Mouse (Mus musculus) hindbrain, embryonic 16.5 days (tissue): ENCODE results near the gene Vmn1r223. TPM values are rescaled to one million over a fixed set of nuclear protein-coding genes. Genes with fewer than 3 reads are reported as not detected.
"Not testable (repeated sequence)": the region's sequence is repeated elsewhere in the genome, so short reads cannot be mapped to it uniquely, and the experiment has no call there.

ENCODE experiments used
- ATAC-seq: fragments of 200-750 bp; cut with Nextera tagmentation; 2 replicates; pipeline ENCODE4 v1.8.0; 2017; ENCODE audit warnings: moderate TSS enrichment, moderate library complexity
- H3K27ac ChIP-seq: fragments of 300-500 bp; sonication (generic); 2 replicates; pipeline ENCODE4 v1.5.1; 2014; ENCODE audit warnings: low read depth, mild to moderate bottlenecking, control low read depth, low read length, moderate library complexity
- H3K27me3 ChIP-seq: fragments of 300-500 bp; sonication (generic); replicated peaks from 2 replicates; pipeline ENCODE4 v1.6.1; 2014; ENCODE audit warnings: low read length; ENCODE audit not compliant: control insufficient read depth, insufficient read depth
- H3K36me3 ChIP-seq: fragments of 300-500 bp; sonication (generic); 2 replicates; pipeline ENCODE4 v1.6.1; 2014; ENCODE audit warnings: mild to moderate bottlenecking, low read length, moderate library complexity, mixed read lengths; ENCODE audit not compliant: control insufficient read depth, insufficient read depth
- H3K4me1 ChIP-seq: fragments of 300-500 bp; sonication (generic); 2 replicates; pipeline ENCODE4 v1.6.1; 2014; ENCODE audit warnings: low read depth, low read length; ENCODE audit not compliant: control insufficient read depth, insufficient read depth
- H3K4me2 ChIP-seq: fragments of 300-500 bp; sonication (generic); 2 replicates; pipeline ENCODE4 v1.6.1; 2014; ENCODE audit warnings: mild to moderate bottlenecking, low read length, control low read depth, moderate library complexity
- H3K4me3 ChIP-seq: fragments of 300-500 bp; sonication (generic); 2 replicates; pipeline ENCODE4 v1.5.1; 2014; ENCODE audit warnings: mild to moderate bottlenecking, low read length, control low read depth, moderate library complexity
- H3K9ac ChIP-seq: fragments of 300-500 bp; sonication (generic); 2 replicates; pipeline ENCODE4 v1.6.1; 2014; ENCODE audit warnings: low read depth, mild to moderate bottlenecking, control low read depth, low read length, moderate library complexity
- H3K9me3 ChIP-seq: fragments of 300-500 bp; sonication (generic); 2 replicates; pipeline ENCODE4 v1.6.1; 2014; ENCODE audit warnings: mild to moderate bottlenecking, low read length, moderate library complexity; ENCODE audit not compliant: control insufficient read depth
- WGBS: fragments of 180-500 bp; shearing (Covaris S2); extraction: QIAGEN DNeasy Blood & Tissue Kit; methylation state at CpG from one replicate; pipeline ENCODE4 v1.1.7; 2014; 5-methylcytosine and 5-hydroxymethylcytosine counted together
- polyA plus RNA-seq: library from polyadenylated mRNA; unstranded; fragments of >200 nt; fragmentation: Nextera tagmentation; extraction: Ambion mirVana; gene quantifications from 2 replicates; pipeline ENCODE4 v1.2.1, GENCODE M21; 2015

Gene Vmn1r223
- not detected in 2 replicates for polyA plus RNA-seq

DNA sequence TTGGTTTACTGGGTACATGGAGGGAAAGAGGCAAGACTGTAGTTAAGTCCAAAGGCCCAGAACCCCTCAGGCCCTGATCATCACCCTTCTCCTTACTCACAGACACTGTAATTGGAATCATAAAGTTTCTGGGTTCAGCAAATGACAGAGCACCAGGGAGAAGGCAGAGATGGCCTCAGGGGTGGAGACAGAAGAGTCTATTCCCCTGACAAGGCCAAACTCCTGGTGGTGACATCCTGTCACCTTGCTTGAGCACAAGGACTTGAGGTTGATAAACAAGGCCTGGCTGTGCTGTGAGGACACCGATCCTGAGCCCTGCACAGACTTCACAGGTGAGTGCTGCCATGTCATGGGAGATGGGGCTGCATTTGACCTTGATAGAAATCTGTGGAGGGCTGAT is at the start of gene Vmn1r223:
Vmn1r223 (plus strand) TSS at position 301 of the 400 bp plus-strand sequence.
- not testable (repeated sequence) for H3K27ac ChIP-seq, ATAC-seq, H3K36me3 ChIP-seq, H3K9ac ChIP-seq, H3K4me2 ChIP-seq, H3K4me3 ChIP-seq, H3K4me1 ChIP-seq, H3K27me3 ChIP-seq, H3K9me3 ChIP-seq
- 100% methylated on average over 1 of the region's 1 CpGs for WGBS

- WGBS, result 85% methylated on average over 1 of the region's 1 CpGs
- H3K27me3 ChIP-seq, H3K9me3 ChIP-seq, H3K36me3 ChIP-seq, ATAC-seq, H3K27ac ChIP-seq, H3K9ac ChIP-seq, H3K4me2 ChIP-seq, H3K4me1 ChIP-seq, H3K4me3 ChIP-seq: not testable (repeated sequence)
Observed at GRCm38 (mm10) chr13:23203885-23204284, 43.0 kb upstream of the Vmn1r223 start.

DNA sequence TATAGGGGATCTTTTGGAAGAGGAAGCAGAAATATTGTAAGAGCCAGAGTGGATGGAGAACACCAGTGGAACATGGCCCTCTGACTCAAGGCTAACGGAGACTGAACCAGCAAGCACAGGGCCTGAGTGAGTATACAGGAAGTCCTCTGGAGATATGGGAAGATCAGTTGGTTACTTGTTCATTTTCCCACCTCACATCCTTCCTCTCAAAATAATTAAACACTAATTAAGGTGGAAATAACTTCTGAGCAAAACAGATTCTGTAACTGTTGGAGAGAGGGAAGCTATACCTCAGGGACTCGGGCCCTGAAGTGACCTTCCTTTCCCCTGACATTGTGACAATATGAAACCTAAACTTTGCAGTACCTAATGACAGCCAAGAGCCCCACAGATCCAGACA is 33.1 kb upstream of the Vmn1r223 start, which contains the start of gene Vmn1r221:
Vmn1r221 (plus strand) TSS at position 301 of the 400 bp plus-strand sequence.
- not testable (repeated sequence) for H3K4me3 ChIP-seq, H3K36me3 ChIP-seq, H3K9me3 ChIP-seq, H3K27me3 ChIP-seq, H3K4me1 ChIP-seq, H3K4me2 ChIP-seq, H3K9ac ChIP-seq, H3K27ac ChIP-seq, ATAC-seq
- 93% methylated on average over 2 of the region's 2 CpGs for WGBS

- H3K36me3 ChIP-seq, H3K4me3 ChIP-seq, H3K4me2 ChIP-seq, H3K9me3 ChIP-seq, H3K27me3 ChIP-seq, H3K4me1 ChIP-seq, ATAC-seq, H3K27ac ChIP-seq, H3K9ac ChIP-seq: not testable (repeated sequence)
Observed at GRCm38 (mm10) chr13:23235847-23236246, 11.1 kb upstream of the Vmn1r223 start, which contains the start of gene Vmn1r222. Gene Vmn1r222 (minus strand): TSS chr13:23235947.

DNA sequence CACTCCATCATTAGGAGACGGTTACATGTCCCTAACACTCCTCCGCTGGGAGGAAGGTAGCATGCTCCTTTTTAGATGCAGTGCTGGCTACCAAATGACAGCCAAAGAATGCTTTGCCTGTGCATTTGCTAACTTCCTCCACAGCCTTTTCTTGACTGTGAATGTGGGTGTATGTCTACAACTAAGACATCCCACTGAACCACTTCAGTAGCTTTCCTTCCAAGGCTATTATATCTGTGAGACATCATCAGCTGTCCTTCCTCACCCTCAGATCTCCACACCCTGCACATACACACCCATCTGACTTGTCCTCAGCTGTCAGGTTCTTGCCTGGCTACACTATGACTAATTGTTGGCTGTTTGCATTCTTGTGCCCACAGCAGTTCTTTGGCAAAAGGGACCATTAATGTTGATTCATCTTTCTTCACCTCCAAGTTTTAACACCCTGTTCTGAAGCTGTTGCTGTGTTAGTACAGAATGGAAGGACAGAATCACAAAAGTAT is 11.7 kb downstream of the Vmn1r223 start:
- Histone ChIP-seq H3K4me1 (no peaks in the 10 kb centered on the region), H3K9me3 (no peaks in the 10 kb centered on the region; the same call in 1 of the 2 replicates), H3K4me2 (no peak overlapping the region), H3K36me3 (no peaks in the 10 kb centered on the region), H3K4me3 (no peak overlapping the region), H3K9ac (no peak overlapping the region), H3K27me3 (no peaks in the 10 kb centered on the region), H3K27ac (no peak overlapping the region)
- ATAC-seq, result no peak
- WGBS, result 95% methylated on average over 2 of the region's 2 CpGs

- not testable (repeated sequence) for H3K4me1 ChIP-seq, H3K4me2 ChIP-seq, H3K27me3 ChIP-seq, ATAC-seq, H3K27ac ChIP-seq, H3K4me3 ChIP-seq, H3K9me3 ChIP-seq, H3K9ac ChIP-seq, H3K36me3 ChIP-seq
- WGBS, result 91% methylated on average over 2 of the region's 3 CpGs
Observed at GRCm38 (mm10) chr13:23268606-23269005, 21.7 kb downstream of the Vmn1r223 start.

DNA sequence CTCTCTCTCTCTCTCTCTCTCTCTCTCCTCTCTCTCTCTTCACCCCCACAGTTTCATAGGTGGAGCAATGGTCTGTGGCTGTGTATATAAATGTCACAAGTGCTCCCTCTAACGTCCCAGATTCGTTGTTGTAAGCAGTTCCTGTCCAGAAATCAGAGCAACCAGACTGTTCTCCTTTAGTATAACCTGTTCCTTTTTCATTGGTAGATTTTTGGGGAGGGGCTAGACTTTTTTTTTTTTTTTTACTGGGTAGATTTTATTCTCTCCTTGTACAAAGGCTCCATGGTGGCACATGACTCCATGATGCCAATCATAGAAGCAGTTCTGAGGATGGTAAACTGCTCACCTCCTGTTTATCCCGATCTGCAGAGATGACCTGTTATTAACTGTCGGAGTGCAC is 22.2 kb downstream of the Vmn1r223 start:
- H3K4me3 ChIP-seq, result peak overlapping the region; percentile 41; the same call in 1 of the 2 replicates
- 46% methylated on average over 4 of the region's 4 CpGs for WGBS
- not testable (repeated sequence) for H3K9ac ChIP-seq, H3K27me3 ChIP-seq, H3K27ac ChIP-seq, H3K9me3 ChIP-seq, H3K36me3 ChIP-seq, H3K4me1 ChIP-seq
- H3K4me2 ChIP-seq, result peak overlapping the region; percentile 54
- ATAC-seq, result peak; percentile 93

DNA sequence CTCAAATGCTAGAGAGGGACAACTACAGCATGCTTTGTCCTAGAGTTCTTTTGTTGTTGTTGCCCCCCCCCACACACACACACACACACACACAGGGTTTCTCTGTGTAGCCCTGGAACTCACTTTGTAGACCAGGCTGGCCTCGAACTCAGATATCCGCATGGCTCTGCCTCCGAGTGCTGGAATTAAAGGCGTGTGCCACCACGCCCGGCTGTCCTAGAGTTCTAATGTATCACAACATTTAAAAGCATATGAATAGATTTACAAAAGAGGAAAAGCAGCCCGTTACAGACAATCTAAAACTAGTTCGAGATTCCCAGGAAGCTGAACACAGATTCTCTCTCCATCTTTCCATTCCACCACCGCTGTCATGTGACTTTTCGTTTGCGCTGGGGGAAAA is 22.7 kb downstream of the Vmn1r223 start:
- Histone ChIP-seq H3K27ac (no peak overlapping the region), H3K4me1 (no peaks in the 10 kb centered on the region), H3K4me3 (peak overlapping the region; percentile 41), H3K27me3 (no peaks in the 10 kb centered on the region), H3K36me3 (no peaks in the 10 kb centered on the region), H3K9ac (peak overlapping the region; percentile 33; the same call in 1 of the 2 replicates), H3K4me2 (peak overlapping the region; percentile 54), H3K9me3 (no peaks in the 10 kb centered on the region)
- 32% methylated on average over 11 of the region's 11 CpGs for WGBS
- peak; percentile 19; the same call in 1 of the 2 replicates for ATAC-seq

- Histone ChIP-seq H3K36me3 (no peaks in the 10 kb centered on the region), H3K4me3 (peak overlapping the region; percentile 41), H3K27me3 (no peaks in the 10 kb centered on the region), H3K27ac (peak overlapping the region; percentile 4; the same call in 1 of the 2 replicates), H3K9ac (peak overlapping the region; percentile 33), H3K4me2 (peak overlapping the region; percentile 54), H3K9me3 (no peaks in the 10 kb centered on the region), H3K4me1 (no peaks in the 10 kb centered on the region)
- WGBS, result 3% methylated on average over 34 of the region's 34 CpGs
- peak; percentile 99 for ATAC-seq
Observed at GRCm38 (mm10) chr13:23270321-23271101, 23.6 kb downstream of the Vmn1r223 start.
